Mouse (Mus musculus) lung, postnatal 10 days (tissue): ENCODE data around the gene Polr1d.

Source experiments
- DNase-seq: peaks from one replicate; pipeline ENCODE4 v3.0.0; 2021

The Polr1d gene

DNA sequence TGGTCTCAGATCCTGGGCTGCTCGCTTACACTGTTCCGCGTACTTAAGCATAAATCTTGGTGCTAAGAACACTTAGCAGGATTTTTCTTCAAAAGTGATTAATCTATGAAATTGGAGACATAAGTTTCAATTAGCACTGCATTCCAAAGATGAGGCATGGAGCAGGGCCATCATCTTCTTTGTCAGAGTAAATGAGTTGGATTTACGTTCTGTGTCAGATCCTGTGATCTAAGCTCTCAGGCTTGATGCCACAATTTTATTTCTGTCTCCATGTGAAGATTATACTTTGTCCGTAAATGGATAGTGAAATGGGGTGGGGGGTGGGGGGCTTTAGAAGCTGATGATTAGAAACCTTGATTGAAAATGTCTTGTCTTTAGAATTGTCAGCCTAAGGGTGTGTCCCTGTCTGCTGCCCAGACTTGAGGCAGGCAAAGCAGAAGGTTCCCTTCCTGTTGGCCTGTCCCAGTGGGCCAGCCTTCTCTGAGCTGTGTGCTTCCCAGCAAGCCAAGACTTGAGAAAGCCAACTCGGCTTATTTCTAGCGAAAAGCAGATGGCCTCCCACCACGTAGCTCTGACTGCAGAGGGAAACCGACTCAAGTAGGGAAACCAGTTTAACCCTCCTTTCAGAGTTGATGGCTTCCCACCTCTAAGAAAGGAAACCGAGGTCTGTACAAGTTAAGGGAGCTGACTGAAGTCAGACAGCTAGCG, 13.6 kb downstream of the Polr1d start:
- DNase-seq: no peak

DNA sequence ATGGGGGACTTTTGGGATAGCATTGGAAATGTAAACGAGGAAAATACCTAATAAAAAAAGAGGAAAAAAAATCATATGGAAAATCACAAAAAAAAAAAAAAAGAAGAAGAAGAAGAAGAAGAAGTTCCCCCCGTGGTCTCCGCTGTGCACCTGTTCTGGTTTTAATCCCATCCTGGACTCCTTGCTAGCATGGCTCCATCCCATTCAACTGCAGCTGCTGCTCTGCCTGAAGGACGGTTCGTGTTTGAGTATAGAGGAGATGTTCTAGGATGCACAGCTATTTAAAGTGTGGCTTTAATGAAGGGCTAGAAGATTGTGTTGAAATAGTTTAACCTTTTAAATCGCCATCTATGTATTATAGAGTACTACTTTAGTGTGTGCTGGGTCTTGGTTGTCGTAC, 15.6 kb downstream of the Polr1d start:
- DNase-seq: no peak

DNA sequence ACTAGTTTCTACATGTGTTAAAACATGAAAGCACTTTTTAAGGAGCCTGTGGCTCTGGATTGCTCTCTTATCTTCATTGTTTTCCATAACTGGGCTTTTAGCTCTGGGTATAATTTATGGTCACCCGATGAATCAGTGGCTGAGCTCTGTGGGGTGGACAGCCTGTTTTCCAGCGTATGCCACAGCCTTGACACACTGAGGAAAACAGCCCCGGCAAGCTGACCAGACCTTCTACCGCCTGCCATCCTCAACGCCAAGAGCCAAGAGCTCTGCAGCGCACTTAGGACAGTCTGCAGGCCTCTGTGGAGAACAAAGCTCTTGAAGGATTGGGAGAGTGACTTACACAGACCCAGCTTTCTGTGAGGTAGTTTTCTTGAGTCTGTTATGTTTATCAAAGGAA, 17.4 kb downstream of the Polr1d start:
- no peak for DNase-seq

DNA sequence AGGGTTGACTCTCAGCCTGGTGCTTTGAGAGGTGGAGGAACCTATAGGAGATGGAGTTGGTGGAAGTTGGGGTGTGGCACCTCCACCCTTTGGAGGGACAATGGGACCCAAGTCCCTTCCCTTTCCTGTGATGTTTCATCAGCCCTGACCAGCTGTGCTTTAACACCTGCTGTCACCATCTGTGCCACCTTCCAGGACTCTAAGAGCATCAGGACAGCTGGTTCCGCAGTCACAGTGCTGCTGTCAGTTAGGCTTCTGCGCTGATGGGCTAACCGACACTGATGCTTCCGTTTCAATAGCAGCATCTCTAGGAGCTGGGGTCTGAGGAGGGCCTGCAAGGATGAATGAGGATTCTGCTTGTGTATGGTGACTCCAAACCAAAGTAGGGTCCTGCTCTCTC, 19.7 kb downstream of the Polr1d start:
- DNase-seq: no peak

DNA sequence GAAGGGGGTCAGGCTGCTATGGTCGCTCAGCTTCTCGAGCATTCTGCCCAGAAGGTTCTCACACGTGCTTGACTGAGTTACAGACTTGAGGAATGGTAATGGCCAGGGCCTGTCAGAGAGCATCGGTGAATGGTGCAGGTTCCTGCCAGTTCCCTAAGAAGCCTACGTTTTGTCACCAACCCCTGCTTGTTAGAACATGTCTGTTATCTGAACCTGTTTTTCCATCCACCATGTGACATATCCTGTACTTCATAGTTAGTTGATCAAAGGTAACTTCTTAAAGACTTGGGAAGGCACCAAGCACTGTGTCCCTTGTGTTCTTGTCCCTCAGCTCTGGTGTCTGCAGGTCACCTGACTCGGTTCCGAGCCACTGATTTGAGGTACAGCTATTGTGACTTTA, 21.8 kb downstream of the Polr1d start:
- DNase-seq: no peak

DNA sequence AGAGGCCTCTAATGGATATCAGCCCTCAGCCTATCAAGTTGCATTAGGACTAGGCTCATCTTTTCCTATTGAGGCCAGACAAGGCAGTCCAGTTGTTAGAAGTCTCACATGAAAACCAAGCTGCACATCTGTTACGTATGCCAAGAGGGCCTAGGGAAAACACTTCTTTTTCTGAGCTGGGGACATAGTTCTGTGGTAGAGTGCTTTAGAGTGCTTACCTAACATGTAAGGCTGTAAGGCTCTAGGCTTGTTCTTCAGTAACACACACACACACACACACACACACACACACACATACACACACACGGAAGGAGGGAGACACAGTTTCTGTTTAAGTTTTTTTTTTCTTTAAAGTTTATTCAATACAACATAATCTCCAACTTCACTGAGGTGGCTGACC, 23.3 kb downstream of the Polr1d start:
- DNase-seq: no peak

DNA sequence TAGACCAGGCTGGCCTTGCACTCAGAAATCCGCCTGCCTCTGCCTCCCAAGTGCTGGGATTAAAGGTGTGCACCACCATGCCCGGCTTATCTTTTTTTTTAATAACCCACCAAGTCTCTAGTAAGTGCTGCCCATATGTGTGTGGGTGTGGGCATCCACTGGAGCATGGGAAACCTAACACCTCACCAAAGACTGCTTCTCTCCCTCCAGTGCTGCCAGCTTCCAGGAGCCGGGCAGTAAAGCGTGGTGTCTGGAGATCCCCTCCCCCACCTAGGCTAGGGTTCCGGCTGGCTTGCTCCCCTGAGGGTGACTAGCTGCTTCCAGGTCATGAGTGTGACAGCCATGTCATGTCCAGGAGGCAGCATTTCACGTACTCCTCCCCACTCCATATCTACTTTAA, 25.4 kb downstream of the Polr1d start:
- no peak for DNase-seq

DNA sequence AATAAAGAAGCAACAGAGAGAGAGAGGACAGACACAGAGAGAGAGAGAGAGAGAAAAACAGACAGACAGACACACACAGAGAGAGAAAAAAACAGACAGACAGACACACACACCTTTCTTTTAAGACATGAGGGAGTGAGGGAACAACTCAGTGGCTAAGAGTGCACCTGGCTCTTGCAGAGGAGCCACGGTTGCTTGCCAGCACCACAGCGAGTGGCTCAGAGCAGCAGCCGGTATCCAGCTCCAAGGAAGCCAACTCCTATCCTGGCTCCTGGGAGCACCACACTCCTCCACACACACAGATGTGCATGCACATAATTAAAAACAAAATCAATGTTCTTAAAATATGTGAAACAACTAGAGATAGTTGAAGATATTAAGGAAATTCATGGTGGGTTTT, 30.4 kb downstream of the Polr1d start:
- DNase-seq: no peak

DNA sequence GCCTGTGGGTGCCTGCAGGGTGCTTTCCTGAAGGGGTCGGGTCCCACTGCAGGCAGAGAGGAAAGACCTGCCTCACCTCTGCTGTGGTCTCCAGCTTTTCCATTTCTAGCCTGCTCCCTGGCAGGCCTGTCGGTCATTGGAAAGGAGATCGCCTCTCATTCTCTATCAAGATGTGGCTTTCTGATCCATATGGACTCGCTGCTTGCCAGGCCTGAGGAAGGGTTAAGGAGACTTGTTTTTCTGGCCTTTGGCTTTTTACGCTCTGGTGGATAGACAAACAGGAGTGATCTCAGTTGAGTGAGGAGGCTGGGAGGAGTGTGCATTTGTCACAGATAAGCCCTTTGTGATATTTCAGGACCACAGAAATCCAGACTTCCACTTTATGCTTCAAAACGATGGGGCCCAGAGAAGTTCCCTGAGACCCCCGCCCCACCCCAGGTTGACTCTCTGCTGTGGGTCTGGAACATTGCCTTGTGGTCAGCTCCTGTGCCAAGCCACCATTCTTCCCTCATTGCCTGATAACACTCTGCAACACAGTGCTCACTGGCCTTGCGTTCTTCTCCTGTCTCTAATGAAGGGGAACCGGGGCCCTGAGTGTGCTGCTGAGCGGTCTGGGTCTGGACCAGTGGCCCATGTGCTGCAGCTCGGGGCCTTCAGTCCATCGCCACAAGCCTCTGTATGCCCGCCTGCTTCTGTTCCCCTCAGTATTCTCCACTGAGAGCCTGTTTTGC, 32.2 kb downstream of the Polr1d start:
- DNase-seq: no peak

DNA sequence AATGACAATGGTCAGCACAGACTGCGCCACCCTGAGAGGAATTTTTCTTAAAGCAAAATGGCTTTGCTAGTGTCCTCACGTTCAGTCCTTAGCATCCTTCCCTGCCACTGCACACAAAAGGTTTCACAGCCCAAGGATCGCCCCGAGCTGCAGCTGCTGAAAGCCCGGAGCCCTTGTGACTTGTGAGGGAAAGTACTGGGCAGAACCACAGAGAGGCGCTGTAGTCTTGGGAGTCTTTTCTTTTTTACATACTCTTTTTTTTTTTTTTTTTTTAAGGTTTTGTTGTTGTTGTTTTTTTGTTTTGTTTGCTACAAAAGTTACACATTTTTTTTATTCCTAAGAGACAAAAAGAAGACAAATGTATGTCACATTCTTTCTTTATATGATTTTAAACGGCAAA, 37.9 kb downstream of the Polr1d start:
- no peak for DNase-seq

DNA sequence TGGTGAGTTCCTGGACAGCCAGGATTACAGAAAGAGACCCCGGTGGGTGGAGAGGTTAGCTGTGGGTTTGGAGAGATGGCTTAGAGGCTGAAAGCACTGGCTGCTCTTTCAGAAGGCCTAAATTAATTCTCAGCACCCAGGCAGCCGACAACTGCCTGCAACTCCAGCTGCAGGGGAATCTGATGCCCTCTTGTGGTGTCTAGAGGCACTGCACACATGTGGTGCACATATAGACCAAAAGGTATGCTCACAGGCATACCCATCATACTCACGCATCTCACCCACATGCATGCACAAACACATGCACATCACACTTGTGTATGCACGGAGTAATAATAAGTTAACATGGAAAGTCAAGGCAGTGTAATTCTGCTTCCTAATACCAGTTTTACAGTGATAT, 38.8 kb downstream of the Polr1d start:
- DNase-seq: no peak

DNA sequence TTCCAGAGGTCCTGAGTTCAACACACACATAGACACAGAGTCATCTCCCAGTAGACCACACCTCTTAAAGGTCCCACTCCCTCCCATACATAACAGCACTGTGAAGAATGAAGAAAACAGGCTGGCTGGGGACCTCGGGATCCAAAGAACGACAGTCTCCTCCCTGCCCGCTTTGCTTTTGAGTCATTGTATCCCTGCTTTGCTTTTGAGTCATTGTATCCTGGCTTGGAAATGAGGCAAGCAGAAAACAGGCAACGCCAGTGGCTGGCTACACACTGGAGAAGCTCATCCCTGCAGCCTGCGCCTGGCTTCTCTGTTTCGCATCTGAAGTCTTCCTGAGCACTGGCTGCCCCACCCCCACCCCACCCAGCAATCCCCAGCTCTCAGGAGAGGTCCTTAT, 40.2 kb downstream of the Polr1d start:
- DNase-seq: no peak

DNA sequence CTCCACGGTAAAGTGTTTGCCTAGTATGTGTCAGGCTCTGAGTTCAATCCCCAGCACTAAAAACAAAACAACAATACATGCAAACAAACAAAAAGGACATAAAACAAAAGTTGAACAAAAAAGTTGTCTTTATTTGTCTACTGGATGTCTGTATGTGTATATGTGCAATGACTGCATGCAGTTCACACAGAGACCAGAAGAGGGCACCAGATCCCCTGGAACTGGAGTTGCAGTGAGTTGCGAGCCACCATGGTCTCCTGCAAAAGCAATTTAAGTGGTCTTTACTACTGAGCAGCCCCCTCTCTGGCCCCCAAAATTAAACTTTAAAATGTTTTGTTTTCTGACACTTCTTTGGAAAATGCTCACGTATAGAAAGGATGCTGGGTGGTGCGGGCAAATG, 44.3 kb downstream of the Polr1d start:
- no peak for DNase-seq

DNA sequence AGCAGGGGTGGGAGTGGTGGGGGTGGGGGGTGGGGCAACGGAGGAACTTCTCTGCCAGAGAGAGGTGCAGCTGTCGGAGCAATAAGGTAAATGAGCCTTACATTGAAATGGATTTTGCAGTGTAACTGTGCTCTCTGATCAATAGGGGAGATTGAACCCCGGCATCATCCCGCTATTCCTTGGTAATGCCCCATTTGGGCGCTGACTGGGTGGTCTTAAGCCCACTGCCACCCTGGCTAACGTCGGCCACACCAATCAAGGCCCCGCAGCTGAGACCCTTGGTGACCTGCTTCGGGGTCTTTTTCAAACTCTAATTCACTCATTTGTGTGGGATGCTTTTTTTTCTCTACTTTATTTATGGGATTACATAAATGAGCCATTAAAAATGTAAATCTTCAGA, 47.9 kb downstream of the Polr1d start:
- DNase-seq: no peak

DNA sequence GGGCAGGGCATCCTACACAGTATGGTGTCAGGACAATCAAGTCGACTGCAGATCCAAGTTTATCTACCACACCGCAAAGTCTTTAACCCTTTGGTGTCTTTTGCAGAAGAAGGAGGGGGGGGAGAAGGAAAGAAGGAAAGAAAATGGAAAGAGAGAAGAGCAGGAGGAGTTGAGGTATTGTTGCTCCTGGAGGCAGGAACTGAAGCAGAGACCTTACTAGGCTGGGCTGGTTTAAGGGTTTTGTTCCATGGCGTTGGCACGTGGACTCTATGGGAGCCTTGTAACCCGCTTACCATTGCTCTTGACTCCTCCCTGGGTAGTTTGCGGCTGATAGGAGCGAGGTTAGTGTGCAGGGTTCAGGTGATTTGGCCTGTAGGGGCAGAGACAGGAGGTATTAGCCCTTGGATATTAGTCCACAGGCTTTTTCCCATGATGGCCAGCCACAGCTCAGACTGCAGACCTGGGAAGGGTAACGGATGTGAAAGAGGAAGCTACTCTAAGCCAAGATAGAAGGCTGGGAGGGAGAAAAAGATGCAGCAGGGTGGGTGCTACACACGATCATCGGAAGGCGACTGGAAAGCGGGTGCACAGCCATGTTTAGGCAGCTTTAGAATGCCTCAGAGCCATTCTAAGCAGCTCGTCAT, 48.8 kb downstream of the Polr1d start:
- DNase-seq: no peak

DNA sequence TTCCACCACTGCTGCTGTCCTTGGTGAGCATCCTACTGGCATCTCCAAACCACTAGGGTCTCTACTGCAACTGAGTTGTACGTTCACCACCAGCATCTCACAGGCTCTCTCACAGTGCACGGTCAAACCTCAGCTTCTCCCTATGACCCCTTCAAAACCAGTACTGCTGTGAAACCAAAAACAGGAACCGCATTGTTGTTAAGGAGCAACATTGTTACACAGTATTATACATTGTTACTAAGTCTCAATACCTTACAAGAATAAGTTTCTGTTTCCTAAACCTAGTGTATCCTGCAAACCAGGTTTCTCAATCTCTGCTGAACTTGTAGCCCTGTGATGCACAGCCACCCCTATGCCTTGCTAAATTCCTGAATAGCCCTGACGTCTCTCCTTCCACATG, 51.0 kb downstream of the Polr1d start:
- no peak for DNase-seq

DNA sequence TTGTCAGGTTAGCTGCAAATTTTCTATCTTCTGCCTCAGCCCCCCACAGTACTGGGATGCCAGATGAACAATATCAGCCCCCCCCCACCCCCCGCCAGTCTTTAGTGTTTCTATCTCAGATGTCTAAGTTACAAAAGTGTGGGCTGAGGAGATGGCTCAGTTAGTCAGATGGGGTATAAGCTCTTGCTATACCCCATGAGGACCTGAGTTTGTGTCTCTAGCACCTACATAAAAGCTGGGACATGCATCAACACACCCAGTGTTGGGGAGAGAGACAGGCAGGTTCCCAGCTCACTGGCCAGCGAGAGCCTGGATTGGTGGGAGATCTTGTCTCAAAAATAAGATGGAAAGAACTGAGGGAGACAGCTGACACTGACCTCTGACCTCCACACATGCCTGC, 52.6 kb downstream of the Polr1d start:
- no peak for DNase-seq

DNA sequence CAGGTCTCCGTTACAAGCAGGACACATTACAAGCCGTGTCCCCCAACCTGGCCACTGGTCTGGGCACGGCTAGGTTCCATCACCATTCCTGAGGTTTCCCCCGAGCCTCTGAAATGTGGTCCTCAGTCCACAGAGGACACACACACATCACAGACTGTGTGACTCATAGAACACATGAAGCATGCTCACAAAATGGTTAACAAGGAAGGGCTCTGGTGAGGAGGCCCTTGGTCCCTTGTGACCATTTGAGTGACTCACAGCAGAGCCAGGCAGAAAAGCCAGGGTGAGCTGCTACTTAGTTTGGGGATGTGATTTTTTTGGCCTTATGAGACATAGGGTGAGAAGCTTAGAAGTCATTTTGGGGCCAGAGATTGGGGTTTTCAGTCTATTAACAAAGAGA, 55.1 kb downstream of the Polr1d start:
- DNase-seq: no peak

DNA sequence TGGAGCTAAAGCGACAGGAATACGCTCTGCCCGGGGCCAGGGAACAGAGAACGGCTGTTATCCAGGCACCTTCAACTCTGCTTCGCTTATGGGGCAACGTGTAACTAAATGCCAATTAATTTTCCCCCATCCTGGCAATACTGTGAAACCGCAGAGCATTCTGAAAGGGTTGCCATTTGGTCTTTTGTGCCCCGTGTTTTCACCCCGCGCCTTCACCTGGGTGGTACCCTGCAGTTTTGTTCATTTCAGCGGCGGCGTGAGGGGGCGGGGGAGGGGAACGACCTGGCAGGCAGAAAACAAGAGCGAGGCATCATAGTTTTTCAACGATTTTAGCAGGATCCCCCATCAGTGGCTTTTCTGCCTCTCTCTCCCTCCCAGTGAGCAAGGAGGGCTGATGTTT, 56.8 kb downstream of the Polr1d start:
- no peak for DNase-seq

DNA sequence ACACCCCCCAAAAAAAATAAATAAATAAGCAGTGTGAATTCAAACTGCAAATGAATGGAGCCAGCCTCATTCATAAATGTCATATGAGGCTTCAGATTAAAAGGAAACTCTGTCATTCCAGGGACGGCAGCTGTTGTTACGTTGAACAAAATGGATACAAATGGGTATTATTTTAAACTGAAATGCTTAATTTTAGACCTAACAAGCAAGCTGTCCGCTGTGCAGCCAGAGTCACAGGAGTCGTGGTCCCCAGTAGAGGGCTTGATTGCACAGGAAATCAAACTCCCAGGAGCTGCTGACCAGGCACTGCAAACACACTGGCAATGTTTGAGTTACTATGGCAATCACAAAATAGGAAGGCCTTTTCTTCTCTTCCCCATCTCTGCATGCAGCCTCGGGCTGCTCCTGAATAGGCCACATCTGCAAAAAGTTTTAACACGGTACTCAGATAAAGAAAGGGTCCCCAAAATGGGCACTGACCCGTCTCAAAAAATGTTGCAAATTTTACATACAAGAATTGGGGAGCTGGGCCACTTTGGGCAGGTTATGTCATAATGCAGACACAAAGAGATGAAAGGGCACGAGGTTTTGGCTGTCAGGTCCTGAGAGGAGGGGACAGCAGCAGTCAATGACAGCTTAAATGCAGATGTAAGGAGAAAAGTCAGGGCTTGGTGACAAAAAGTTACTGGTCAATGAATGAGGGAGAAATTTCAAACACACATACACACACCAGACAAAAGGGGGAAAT, 57.7 kb downstream of the Polr1d start:
- no peak for DNase-seq

DNA sequence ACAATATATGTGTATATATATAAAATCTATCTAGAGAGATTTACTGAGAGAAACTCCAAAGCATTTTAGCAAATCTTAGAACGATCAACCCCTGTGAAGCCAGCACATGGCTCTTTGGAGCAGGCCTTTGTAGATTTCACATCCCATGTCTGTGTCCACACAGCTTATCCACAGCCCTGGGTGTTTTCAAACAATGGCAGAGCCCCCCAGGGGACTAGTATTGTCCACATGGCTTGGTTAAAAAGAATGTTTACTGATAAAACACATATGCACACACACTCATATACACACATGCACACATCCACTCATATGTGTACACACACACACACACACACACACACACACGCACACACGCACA, 58.2 kb downstream of the Polr1d start:
- no peak for DNase-seq

DNA sequence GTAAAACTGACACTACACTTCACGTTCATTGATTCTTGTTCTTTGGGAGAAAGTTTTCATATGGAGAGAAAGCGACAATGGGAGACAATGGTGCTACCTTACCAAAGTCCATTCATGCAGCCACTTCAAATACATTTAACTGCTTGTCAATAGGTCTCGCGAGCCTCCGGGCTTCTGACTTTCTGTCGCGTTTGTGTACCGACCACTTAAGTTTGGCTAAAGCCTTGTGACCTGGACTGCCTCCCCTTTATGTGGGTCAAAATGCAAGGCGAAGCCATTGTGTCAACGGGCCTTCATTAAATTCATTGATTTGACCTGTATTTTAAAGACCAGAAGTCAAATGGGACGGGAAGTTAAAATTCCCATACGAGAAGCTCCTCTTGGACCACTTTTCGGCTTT, 59.1 kb downstream of the Polr1d start:
- no peak for DNase-seq

DNA sequence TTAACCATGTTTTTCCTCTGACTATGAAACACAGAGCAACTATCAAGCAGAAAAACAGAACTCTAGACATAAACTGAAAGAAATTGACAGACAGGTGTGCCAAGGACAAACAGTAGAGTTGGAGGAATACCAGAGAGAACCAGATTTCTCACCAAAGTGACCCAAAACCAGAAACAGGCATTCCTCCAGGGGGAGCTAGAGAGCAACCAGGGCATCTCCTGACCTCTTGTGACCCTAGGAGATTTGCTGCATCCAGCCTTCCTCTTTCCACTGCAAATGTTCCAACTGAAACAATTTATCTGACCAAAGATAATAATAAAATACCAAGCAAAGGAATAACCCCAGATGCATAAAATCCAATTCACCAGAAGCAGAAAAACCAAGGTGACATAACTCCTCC, 70.5 kb downstream of the Polr1d start:
- no peak for DNase-seq
